Mouse (Mus musculus): ENCODE data around the gene Sost.

Gene Sost

GRCm38 (mm10) chr11:101966965-101967614 lies at the start of gene Sost:
Gene Sost (minus strand): TSS chr11:101967015.
- ChIA-PET CTCF (interaction anchor here (0.6 to 7.7 kb wide), 28 partner anchors 8 to 772 kb away, joined by 3 to 86 read pairs (median 6); partner anchors contain the start of genes Cfap97d1 (in 1 of the 4) and Dusp3 (in 1 of the 4)), POLR2A (interaction anchor here in 2 of 4 experiments (0.7 to 4.5 kb wide), 8 partner anchors 17 to 274 kb away, joined by 3 to 20 read pairs (median 4); partner anchors contain the start of gene Cfap97d1 (in 1 of the 2))

DNA sequence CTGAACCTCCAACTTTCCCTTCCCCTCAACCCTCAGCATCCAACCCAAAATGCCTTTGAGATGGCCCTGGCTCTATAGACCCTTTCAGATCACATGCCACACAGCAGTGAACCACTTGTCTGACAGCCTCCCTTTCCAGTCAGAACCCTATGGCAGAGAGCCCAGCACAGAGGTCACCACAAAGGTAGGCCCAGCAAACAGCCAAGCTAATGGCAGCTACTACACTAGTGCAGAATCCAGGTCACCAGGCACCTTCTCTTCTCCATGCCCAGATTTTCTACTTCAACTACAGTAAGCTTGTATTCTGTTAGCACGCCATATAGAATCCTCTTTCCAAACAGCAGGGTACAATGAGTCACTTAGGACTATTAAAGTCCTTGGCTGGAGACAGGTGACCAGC lies 49.3 kb upstream of the Sost start:
- ChIA-PET POLR2A (interaction anchor here in 2 of 4 experiments (1.3 to 2.1 kb wide), 3 partner anchors 11 to 32 kb away, joined by 4 to 7 read pairs (median 7); partner anchors contain the start of gene Cfap97d1 (in 2 of the 2)), CTCF (interaction anchor here in 2 of 4 experiments (0.7 to 1.7 kb wide), 3 partner anchors 24 to 38 kb away, joined by 3 to 6 read pairs (median 4); no protein-coding TSS in a partner anchor)

DNA sequence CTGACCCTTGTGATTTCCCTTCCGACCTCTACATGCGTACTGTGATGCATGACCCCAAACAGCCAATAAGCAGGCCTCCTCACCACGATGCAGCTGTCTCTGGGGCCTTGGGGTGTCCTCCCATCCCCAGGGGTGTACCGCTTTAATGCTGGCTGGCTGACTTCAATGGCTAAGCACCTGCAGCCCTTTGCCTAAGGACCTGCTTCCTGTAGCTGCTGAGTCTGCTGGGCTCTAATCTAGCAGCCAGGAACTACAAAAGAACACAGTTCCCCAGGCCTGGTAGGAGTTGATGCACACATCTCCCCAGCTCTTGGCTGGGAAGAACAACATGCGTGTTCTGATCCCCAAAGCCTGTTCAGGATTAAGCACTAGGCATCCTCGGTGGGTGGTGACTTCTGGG lies 48.7 kb upstream of the Sost start:
- ChIA-PET POLR2A (interaction anchor here in 2 of 4 experiments (0.7 to 2.1 kb wide), 5 partner anchors 9 to 31 kb away, joined by 3 to 7 read pairs (median 4); partner anchors contain the start of gene Cfap97d1 (in 2 of the 2)), CTCF (interaction anchor here in 1 of 4 experiments (0.8 to 2.0 kb wide), 7 partner anchors 11 to 88 kb away, joined by 3 to 6 read pairs (median 4); no protein-coding TSS in a partner anchor)

DNA sequence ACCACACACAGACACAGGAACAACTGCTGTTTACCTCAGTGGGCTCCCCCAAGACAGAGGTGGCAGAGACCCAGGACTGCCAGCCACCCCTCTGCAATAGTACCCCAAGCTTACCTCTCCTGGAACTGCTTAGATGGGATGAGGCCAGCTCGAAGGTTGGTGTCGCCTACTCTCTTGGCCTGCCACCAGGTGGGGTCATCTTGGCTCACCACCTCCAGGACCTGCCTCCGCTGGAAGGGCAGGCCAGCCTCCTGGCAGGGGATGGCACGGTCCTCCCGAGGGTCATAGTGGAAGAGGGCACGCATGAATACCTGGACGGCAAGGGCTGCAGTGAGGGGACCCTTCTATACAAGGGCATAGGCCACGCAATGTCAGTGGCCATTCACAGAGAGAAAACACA lies 46.4 kb upstream of the Sost start:
- ChIA-PET CTCF (interaction anchor here in 2 of 4 experiments (0.5 to 1.0 kb wide), 4 partner anchors 27 to 640 kb away, joined by 3 to 7 read pairs (median 4); partner anchors contain the start of gene Mpp2 (in 1 of the 2)), POLR2A (interaction anchor here in 1 of 4 experiments (0.7 kb wide), 1 partner anchor 18 kb away, joined by 3 read pairs; no protein-coding TSS in a partner anchor)

GRCm38 (mm10) chr11:102011510-102011909 lies 44.7 kb upstream of the Sost start:
- CTCF ChIA-PET: no interaction called here
- POLR2A ChIA-PET: interaction anchor here in 1 of 4 experiments (1.4 kb wide), 1 partner anchor 43 kb away, joined by 3 read pairs; no protein-coding TSS in a partner anchor

DNA sequence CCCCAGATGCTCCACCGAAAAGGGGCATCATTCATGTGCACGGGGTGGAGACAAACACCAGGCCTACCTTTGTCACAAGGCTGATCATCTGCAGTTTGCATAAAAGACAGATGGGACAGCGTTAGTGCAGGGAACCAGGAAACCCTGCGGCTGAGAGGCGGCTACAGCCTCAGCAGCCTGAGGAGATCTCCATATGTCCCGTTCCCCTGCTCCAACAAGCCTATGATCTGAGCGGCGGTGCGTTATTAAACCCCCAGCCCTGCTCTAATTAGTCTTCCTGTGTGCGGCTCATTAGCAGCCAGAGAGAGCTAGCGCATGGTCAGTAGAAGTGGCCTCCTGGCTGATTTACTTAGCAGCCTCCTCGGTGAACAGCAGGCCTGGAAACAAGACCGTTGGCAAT lies 43.3 kb upstream of the Sost start:
- POLR2A ChIA-PET: interaction anchor here in 1 of 4 experiments (1.4 kb wide), 1 partner anchor 41 kb away, joined by 3 read pairs; no protein-coding TSS in a partner anchor

DNA sequence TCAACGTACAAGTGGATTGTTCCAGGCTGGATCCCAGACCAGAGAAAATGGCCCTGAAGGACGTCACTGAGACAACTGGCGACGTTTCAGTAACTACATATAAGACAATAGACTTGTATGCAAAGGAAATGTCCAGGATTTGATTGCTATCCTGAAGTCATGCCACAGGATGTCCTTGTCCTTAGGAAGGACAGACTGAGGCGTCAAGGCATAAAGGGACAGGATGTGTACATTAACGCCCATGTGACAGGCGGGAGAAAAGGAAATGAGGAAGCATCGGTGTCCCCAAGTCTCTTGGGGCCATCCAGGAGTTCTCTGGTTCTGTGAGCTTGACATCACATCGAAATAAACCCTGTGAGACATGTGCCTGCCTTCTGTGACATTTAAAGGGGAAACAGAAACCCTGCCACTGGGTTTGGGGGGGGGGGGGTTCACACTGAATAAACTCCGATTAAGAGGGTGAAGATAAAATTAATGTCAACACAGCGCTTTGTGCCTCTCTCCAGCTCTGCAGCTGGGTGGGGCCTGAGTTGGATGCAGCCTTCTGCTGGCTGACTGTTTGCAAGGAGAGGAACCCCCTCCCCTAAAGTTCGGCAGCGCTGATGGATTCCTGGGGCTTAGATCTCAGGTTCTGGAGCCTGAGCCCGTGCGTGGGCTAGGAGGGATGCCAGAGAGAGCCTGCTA lies 42.3 kb upstream of the Sost start:
- CTCF ChIA-PET: interaction anchor here in 1 of 4 experiments (1.0 to 2.7 kb wide), 6 partner anchors 9 to 219 kb away, joined by 3 to 11 read pairs (median 6); partner anchors contain the start of gene Cfap97d1

More for the DNA sequence above, 43.3 kb upstream of the Sost start:
- CTCF ChIA-PET: interaction anchor here in 1 of 4 experiments (2.7 kb wide), 1 partner anchor 30 kb away, joined by 10 read pairs; no protein-coding TSS in a partner anchor

DNA sequence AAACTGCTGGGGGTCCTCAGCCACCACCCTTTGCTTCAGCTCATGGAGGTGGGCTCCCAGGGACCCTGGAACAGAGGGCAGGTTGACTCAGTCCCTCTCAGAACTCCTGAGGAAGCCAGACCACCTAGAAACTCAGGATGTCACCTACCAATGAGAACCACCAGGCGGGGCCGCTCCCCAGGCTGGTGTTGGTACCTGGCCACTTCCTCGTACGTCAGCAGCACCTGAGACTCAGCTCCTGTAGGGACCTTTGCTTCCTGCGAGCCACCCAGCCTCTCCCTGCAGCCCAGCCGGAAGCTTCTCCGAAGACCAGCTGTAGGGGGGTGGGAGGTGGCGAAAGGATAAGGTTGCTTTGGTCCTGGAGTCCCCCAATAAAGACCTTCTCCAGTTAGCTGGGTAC lies 41.6 kb upstream of the Sost start:
- CTCF ChIA-PET: interaction anchor here in 2 of 4 experiments (0.6 to 2.7 kb wide), 10 partner anchors 10 to 220 kb away, joined by 3 to 11 read pairs (median 4); partner anchors contain the start of gene Cfap97d1 (in 1 of the 2)
- POLR2A ChIA-PET: interaction anchor here in 2 of 4 experiments (0.5 to 1.3 kb wide), 5 partner anchors 10 to 187 kb away, joined by 3 to 4 read pairs (median 3); partner anchors contain the start of gene Cfap97d1 (in 1 of the 2)

More for the DNA sequence above, 42.3 kb upstream of the Sost start:
- POLR2A ChIA-PET: interaction anchor here (0.5 to 1.3 kb wide), 6 partner anchors 10 to 138 kb away, joined by 3 to 4 read pairs (median 3); partner anchors contain the start of gene Cfap97d1 (in 1 of the 4)

DNA sequence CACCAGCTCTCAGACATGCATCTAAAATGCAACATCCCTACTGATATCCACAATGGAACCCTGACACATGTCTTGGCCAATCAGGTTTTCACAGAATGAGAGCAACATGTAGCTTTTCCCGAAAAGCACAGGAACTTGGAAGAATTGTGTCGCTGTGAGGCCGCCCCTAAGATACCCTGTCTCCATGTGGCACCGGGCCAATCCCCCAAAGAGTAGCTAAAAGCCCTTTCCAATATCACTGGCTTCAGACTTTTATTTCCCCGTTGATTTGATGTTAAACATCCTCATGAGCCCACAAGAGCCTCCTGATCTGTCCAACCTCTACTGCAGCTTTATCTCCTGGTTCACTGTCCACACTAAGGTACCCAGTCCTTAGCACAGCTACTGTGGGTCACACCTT lies 39.9 kb upstream of the Sost start:
- POLR2A ChIA-PET: interaction anchor here in 3 of 4 experiments (0.5 to 1.4 kb wide), 6 partner anchors 8 to 33 kb away, joined by 3 to 6 read pairs (median 3); no protein-coding TSS in a partner anchor
- CTCF ChIA-PET: interaction anchor here in 3 of 4 experiments (0.7 to 2.5 kb wide), 9 partner anchors 21 to 40 kb away, joined by 3 to 11 read pairs (median 4); partner anchors contain the start of genes Cfap97d1 (in 1 of the 3) and Mpp3 (in 1 of the 3)

DNA sequence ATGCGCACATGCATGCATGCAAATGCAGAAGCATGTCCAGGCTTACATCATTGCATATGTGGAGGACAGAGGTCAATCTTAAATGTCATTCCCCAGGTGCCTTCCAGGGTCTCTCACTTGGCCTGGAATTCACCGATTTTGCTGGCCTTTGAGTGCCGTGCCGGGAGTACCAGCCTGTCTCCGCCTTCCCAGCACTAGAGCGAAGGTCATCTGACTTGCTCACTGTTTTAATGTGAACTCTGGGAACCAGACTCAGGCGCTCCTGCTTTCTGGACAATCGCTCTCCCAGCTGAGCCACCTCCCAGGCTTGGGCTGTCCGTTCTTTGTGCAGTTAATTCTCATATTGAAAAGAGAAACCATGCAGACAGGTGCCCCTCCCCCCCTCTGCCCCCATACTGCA lies 39.5 kb upstream of the Sost start:
- POLR2A ChIA-PET: interaction anchor here in 3 of 4 experiments (0.5 to 1.4 kb wide), 5 partner anchors 8 to 34 kb away, joined by 3 to 6 read pairs (median 3); no protein-coding TSS in a partner anchor
- CTCF ChIA-PET: interaction anchor here in 3 of 4 experiments (0.7 to 1.7 kb wide), 6 partner anchors 20 to 34 kb away, joined by 3 to 7 read pairs (median 4); partner anchors contain the start of gene Mpp3 (in 1 of the 3)

GRCm38 (mm10) chr11:102004251-102004650 lies 37.4 kb upstream of the Sost start:
- ChIA-PET POLR2A (no interaction called here), CTCF (interaction anchor here in 3 of 4 experiments (0.7 to 1.1 kb wide), 5 partner anchors 19 to 37 kb away, joined by 3 to 4 read pairs (median 4); partner anchors contain the start of gene Sost (in 1 of the 3))

DNA sequence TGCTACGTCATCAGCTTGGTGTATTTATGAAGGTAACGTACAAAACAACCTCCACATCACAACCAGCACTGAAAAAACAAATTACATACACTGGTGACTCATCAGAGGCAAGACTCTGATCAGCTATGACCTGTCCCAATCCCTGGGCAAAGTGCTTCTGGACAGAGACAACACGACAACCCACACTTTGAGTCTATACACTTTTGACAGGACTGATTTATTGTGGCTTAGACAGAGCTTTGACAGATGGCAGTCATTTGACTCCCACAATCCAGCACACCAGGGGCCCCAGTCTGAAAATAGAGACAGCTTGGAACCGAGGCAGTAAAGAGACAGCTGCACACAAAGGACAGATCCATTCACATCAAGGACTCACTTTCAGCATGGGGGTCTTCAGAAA lies 32.7 kb upstream of the Sost start:
- CTCF ChIA-PET: interaction anchor here in 1 of 4 experiments (0.5 to 1.9 kb wide), 2 partner anchors 54 to 83 kb away, joined by 4 to 5 read pairs; no protein-coding TSS in a partner anchor
- POLR2A ChIA-PET: interaction anchor here in 2 of 4 experiments (1.0 to 1.3 kb wide), 2 partner anchors 9 to 13 kb away, joined by 3 to 4 read pairs; no protein-coding TSS in a partner anchor

GRCm38 (mm10) chr11:101998258-101998657 lies 31.4 kb upstream of the Sost start:
- POLR2A ChIA-PET: interaction anchor here in 3 of 4 experiments (0.6 to 1.3 kb wide), 4 partner anchors 8 to 1470 kb away, joined by 3 read pairs; partner anchors contain the start of gene Acly (in 1 of the 3)
- CTCF ChIA-PET: interaction anchor here (0.6 to 1.9 kb wide), 9 partner anchors 13 to 574 kb away, joined by 3 to 8 read pairs (median 5); partner anchors contain the start of gene Cfap97d1 (in 1 of the 4)

GRCm38 (mm10) chr11:101995938-101996337 lies 29.1 kb upstream of the Sost start:
- ChIA-PET CTCF (interaction anchor here in 2 of 4 experiments (0.6 to 0.8 kb wide), 3 partner anchors 59 to 159 kb away, joined by 3 to 8 read pairs (median 4); no protein-coding TSS in a partner anchor), POLR2A (interaction anchor here in 2 of 4 experiments (0.5 to 2.3 kb wide), 2 partner anchors 10 to 18 kb away, joined by 3 to 7 read pairs; partner anchors contain the start of gene Dusp3 (in 1 of the 2))

DNA sequence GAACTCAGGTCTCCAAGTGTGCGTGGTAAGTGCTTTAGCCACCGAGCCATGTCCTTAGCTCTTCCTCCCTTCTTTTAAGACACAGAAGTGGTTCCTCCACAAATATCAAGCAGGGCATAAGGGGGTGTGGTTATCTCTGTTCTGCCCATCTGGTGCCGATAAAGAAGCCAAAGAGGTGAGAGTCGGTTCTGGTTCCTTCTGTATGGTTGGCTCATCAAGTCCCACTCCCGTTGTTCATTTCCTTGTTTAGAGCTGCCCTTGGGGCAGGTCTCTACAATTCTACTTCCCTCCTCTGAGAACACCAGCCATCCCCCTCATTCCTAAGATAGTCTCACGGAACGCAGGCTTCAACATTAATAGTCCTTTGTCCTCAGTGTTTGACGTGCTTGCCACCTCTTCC lies 27.3 kb upstream of the Sost start:
- CTCF ChIA-PET: interaction anchor here in 1 of 4 experiments (2.2 kb wide), 1 partner anchor 47 kb away, joined by 7 read pairs; the partner anchor contains the start of gene Cd300lg
- POLR2A ChIA-PET: interaction anchor here in 3 of 4 experiments (0.6 to 2.3 kb wide), 4 partner anchors 8 to 329 kb away, joined by 3 to 7 read pairs (median 4); partner anchors contain the start of genes Cfap97d1 (in 2 of the 3), Arl4d (in 1 of the 3) and Dusp3 (in 1 of the 3)

GRCm38 (mm10) chr11:101992411-101992810 lies 25.6 kb upstream of the Sost start:
- ChIA-PET POLR2A (interaction anchor here in 1 of 4 experiments (1.1 kb wide), 1 partner anchor 9 kb away, joined by 3 read pairs; no protein-coding TSS in a partner anchor), CTCF (interaction anchor here in 1 of 4 experiments (1.4 kb wide), 1 partner anchor 61 kb away, joined by 3 read pairs; no protein-coding TSS in a partner anchor)

DNA sequence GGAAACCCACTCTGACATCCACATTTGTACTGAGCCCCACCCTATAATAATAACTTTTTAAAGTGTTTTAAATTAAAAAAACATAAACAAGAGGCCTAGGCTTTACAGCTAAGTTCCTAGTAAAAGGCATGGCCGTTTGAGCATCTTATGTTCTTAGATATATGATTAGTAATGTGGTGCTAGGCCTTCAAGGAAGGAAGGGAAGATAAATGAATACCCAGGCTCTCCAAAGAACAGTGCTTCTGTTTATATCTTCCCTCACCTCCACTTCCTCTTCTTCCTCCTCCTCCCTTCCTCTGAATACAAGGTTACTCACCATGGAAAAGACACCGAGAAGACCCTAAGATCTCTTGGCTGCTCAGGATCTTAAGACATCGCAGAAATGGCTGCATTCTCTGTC lies 25.0 kb upstream of the Sost start:
- POLR2A ChIA-PET: interaction anchor here in 1 of 4 experiments (1.1 kb wide), 1 partner anchor 8 kb away, joined by 3 read pairs; no protein-coding TSS in a partner anchor
- CTCF ChIA-PET: interaction anchor here (0.7 to 2.0 kb wide), 7 partner anchors 23 to 589 kb away, joined by 3 to 6 read pairs (median 3); no protein-coding TSS in a partner anchor
